ENCODE assay signal across 1 mouse cellular context in the genomic region with DNA sequence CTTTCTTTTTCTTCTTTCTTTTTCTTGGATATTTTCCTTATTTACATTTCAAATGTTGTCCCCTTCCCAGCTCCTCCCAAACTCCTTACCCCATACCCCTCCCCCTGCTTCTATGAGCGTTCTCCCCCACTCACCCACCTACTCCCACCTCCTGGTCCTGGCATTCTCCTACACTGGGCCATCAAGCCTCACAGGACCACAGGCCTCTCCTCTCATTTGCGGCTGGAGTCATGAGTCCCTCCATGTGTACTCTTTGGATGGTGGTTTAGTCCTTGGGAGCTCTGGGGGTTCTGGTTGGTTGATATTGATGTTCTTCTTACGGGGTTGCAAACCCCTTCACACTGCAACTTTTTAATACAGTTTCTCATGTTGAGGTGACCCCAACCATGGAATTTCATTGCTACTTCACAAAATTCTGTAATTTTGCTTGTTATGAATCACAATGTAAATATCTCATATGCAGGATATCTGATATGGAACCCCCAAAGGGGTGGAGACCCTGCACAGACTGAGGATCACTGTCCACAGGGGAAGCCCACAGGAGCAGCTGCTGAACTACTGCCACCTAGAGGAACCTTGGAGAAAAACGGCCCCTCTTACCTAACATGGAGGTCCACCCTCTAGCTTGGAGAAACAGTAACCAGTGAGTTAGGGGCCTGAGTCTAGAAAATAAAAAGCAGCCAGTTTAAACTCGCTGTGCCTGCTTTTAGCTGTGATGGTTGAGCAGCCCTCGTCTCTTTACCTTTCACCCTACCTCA.
TF ChIP-seq lines count a peak whose summit lies in the region.

No protein-coding gene starts in this region.

TF ChIP-seq in CH12.LX, 34 proteins besides CTCF, POLR2A, EP300 and RAD21 (continued from another document):
- TF ChIP-seq ZC3H11A (IDR thresholded peaks at IDR 0.05; ENCODE audit: low read depth, low read length) (no peak), ELF1 (IDR thresholded peaks at IDR 0.05; ENCODE audit: low read depth, low read length) (no peak), MEF2A (IDR thresholded peaks at IDR 0.05; ENCODE audit: borderline replicate concordance, low read depth, low read length) (no peak), HCFC1 (IDR thresholded peaks at IDR 0.05; ENCODE audit: low read depth, low read length) (no peak)
